Mouse (Mus musculus) gonadal fat pad, adult 2 months (tissue): ENCODE data around the gene Tyk2. TPM values are rescaled to one million over a fixed set of nuclear protein-coding genes. Genes with fewer than 3 reads are reported as not detected.

Experiments
- DNase-seq: peaks from one replicate; pipeline ENCODE4 v3.0.0-alpha.2; 2012; ENCODE audit warnings: low read depth
- polyA plus RNA-seq: library from polyadenylated mRNA; depleted of rRNA; stranded (reverse); fragments of >200 nt; gene quantifications from 2 replicates; pipeline ENCODE4 v1.2.3, GENCODE M21; 2012; rRNA removed

The Tyk2 gene
- 23.5 and 28.4 TPM in 2 replicates for polyA plus RNA-seq

GRCm38 (mm10) chr9:21131059-21131956, at the start of gene Tyk2:
Gene Tyk2 (minus strand): TSS chr9:21131243.
- DNase-seq, result peak; percentile 93

DNA sequence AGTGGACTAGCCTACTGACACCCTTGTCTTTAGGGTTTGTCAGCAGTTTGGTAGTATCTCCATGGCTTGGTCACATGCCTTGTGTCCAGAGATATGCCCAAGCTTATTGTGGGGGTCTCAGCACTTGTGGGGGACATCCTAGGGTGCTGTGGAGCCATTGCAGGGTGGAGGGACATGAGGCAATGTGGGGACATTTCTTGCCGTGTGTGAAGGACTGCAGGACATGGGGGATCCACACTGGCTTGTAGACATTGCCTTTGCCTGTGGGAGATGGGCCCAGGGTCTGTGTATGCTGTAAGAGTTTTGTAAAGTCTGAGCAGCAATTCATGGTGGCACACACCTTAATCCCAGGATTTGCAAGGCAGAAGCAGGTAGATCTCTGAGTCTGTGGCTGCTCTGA, 49.8 kb upstream of the Tyk2 start:
- no peak for DNase-seq

- no peak for DNase-seq
Observed at GRCm38 (mm10) chr9:21180402-21180801, 49.4 kb upstream of the Tyk2 start.

DNA sequence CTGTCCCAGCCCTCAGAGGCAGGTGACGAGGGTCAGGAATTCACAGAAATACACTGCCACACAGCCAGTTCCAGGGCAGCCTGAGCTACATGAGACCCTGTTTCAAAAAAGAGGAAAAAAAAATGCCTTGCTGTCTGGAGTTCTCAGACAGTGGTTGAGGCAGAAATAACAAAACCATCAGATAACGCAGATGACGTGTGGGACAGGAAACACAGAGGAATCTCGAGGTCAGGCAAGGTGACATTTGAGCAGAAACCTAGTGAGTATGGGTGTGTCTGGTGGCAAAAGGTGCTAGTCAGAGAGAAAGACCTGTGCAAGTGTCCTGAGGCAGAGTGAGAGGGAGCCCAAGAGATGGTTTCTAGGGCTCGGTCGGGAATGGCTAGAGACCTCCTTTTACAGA, 41.3 kb upstream of the Tyk2 start:
- DNase-seq, result no peak

DNA sequence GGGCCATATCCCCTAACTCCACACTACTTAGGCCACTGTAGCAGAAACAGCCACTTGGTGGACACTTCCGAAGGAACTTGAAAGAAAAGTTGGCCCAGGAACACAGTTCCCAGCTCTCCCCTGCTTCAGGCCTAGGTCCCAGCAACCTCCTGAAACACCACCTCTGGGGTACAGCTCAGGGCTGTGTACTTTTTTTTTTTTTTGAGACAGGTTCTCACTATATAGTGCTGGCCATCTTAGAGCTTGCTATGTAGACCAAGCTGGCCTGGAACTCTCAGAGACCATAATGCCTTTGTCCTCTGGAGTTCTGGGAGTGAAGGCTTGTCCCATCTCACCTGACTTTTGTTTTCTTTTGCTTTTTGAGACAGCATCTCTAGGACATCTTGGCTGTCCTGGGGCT, 38.1 kb upstream of the Tyk2 start:
- no peak for DNase-seq

DNA sequence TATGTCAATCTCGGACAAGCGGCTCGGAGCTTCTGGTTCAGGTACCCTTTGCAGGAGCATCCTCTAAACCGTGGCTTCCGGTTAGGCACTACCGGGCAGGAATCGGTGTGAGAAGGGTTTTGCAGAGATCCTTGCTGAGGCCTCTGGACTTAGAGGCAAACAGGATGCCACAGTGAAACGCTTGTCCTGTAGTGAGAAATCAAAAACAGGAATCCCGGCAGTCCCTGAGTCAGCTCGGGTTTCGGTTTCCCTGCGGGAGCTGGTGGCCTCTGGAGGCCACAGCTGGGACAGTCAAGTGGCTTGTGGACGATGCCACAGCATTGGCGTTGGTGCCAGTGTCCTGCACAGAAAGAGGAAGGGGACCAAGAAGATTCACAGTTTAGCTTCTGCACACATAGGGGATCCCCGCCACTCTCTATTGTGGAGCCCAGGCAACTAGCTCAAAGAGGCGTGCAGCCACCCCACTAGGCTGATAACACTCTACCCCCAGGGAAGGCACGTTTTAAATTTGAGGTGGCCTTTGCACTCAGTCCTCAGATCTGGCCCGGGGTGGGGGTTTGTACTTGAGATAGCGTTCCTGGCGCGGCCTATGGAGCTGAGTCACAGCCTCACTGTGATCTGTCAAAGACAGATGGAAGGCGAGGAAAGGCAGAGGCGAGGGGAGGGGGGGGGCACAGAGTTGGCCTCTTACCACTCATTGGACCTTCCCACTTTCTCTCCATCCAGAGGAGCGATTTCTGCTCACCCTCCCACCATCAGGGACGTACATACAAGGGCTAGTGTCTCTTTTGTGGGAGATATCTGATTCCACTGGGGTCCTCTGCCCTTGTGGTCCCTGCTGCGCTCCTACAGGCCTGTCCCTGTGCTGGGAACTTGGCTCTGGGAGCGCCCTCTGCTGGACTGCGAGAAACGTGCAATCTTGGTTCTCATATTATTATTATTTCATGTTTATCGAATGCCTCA, 37.4 kb upstream of the Tyk2 start:
- DNase-seq, result no peak

- DNase-seq, result no peak
Observed at GRCm38 (mm10) chr9:21167140-21168097, 36.4 kb upstream of the Tyk2 start.

DNA sequence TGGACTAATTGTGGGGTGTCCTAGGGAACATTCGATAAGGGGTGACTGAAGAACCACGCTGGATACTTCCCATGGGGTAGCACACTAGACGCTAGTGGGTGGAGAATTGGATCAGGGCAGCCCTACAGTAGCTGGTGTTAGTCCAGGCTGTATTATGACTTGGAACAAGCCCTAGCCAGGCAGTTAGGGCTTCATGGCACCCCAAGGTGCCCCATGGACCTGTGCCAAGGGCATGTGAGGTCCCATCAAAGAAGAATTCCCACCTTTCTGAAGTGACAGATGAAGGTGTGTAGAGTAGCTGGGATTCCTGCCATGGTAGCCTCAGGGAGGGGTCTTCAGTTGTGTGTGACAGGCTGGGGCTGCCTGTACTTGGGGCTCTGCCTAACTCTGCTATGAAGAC, 35.5 kb upstream of the Tyk2 start:
- DNase-seq, result no peak

DNA sequence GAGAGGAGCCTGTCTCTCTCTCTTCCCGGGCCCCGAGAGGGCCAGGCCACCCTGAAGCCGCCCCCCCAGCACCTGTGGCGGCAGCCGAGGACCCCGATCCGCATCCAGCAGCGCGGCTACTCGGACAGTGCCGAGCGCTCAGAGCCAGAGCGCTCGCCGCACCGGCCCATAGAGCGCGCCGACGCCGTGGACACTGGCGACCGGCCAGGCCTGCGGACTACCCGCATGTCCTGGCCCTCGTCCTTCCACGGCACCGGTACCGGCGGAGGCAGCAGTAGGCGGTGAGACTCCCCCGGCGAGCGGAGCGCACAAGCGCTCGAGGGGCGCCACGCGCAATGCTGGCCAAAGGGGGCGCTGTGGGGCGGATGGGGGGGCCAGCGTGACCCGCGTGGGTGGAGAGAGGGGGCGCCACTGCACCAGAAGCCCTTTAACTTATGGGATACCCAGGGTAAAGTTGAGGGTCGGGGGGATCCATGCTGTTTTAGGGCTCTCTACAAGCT, 35.0 kb upstream of the Tyk2 start:
- no peak for DNase-seq

GRCm38 (mm10) chr9:21165041-21165951, 34.3 kb upstream of the Tyk2 start, which contains the start of gene Pde4a:
Gene Pde4a (plus strand): TSS chr9:21165714.
- DNase-seq, result no peak

GRCm38 (mm10) chr9:21164072-21164471, 33.0 kb upstream of the Tyk2 start:
- no peak for DNase-seq

- no peak for DNase-seq
Observed at GRCm38 (mm10) chr9:21163086-21164050, 32.3 kb upstream of the Tyk2 start.

DNA sequence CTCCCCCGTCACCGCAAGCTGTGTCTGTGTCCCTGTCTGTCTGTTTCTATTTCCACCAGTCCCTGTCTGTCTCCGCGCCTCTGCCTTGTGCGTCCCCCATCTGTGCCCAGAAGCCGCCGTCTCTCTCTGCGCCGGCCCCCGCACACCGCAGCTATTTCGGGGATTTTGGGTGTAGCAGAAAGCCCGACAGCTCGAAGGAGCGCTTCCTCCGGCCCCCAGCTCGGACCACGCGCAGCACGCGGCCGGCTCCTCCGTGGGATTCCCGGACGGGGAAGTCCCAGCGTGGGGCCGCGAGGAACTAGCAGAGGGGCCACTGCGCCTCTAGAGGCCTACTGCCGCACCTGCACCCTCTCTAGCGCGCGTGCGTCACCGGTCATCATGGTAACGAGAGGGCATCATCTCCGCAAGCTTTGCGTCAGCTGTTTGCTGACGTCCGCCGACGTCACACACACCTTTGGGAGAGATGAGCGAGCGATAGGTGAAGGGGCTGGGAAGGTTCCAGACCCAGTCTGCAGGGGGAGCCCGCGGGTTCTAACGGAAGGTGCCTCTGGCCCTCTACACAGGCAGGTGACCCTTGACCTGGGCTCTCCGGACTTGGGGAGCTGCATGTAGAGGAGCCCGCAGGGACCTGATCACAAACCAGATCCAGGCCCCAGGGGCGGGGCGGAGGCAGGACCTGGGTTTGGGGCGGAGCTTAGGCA, 30.3 kb upstream of the Tyk2 start:
- DNase-seq, result no peak

GRCm38 (mm10) chr9:21154787-21155186, 23.7 kb upstream of the Tyk2 start:
- no peak for DNase-seq

DNA sequence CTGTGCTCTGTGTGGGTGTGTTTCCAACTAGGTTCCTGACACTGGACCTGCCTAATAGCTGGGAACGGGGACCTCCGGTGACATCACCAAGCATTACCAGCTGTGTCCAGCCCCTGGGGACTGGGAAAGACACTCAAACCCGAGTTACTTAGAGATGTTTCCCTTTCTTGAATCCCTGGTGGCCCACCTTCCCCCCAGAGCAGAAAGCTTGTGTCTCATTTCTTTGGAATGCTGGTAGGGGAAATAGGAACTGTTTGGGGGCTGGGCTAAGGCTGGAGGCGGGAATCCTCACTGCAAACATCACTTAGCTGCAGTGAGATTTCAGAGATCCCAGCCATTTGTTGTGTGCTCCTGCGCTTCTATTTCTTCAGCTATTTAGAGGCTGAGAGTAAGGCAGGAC, 22.8 kb upstream of the Tyk2 start:
- no peak for DNase-seq

DNA sequence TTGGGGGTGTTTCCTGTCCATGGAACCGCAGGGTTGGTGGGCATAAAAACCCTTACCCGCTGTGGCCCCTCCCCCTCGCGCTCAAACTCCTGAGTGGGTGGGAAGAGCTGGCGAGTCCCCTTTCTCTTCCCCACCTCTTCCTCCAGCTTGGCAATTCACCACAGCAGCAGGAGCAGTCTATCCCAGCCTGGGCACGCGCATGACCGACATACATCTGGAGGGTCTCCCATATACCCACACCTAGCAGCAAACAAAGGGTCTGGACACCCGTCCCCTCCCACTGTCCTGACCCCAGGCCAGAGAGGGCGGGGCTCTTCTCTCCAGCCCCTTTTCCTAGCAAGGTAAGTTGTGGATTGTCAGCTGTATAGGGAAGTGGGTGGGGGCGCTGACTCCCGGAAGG, 22.3 kb upstream of the Tyk2 start:
- DNase-seq, result no peak

DNA sequence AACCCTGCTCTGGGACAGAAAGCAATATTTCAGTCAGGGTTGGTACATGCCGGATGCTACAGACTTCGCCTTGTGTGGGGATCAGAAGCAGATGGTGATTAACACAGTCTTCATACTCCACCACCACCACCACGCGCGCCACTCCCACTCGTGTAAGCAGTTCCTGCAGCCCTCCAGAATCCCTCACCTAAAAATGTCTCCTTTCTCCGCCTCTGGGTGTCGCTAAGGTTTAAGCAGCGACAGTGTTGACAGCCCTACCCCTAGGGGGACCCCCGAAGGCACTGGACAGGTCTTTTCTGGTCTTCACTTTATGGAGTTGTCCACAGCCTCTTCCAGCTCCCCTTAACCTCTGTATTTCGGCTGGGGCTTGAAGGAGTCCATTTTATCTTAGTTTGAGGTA, 21.7 kb upstream of the Tyk2 start:
- no peak for DNase-seq
